Mouse (Mus musculus) heart, postnatal 0 days (tissue): ENCODE data around the gene Zfhx3. TPM values are rescaled to one million over a fixed set of nuclear protein-coding genes. Genes with fewer than 3 reads are reported as not detected.

Experiments used
- ATAC-seq: fragments of 200-750 bp; cut with Nextera tagmentation; 2 replicates; pipeline ENCODE4 v1.8.0; 2017; ENCODE audit warnings: low read depth, moderate number of reproducible peaks, moderate library complexity; ENCODE audit not compliant: insufficient read depth
- DNase-seq: peaks from one replicate; pipeline ENCODE4 v3.0.0-alpha.2; 2016; ENCODE audit warnings: low spot score
- H3K27ac ChIP-seq: fragments of 300-500 bp; sonication (generic); 2 replicates; pipeline ENCODE4 v1.5.1; 2014; ENCODE audit warnings: low read depth, mild to moderate bottlenecking
- H3K27me3 ChIP-seq: fragments of 300-500 bp; sonication (generic); 2 replicates; pipeline ENCODE4 v1.6.1; 2014; ENCODE audit warnings: low read length, mixed read lengths; ENCODE audit not compliant: control insufficient read depth, insufficient read depth
- H3K36me3 ChIP-seq: fragments of 300-500 bp; sonication (generic); replicated peaks from 2 replicates; pipeline ENCODE4 v1.6.1; 2014; ENCODE audit warnings: low read length, mixed read lengths; ENCODE audit not compliant: control insufficient read depth, insufficient read depth
- H3K4me1 ChIP-seq: fragments of 300-500 bp; sonication (generic); 2 replicates; pipeline ENCODE4 v1.6.1; 2014; ENCODE audit warnings: antibody characterized with exemption; ENCODE audit not compliant: control insufficient read depth, insufficient read depth
- H3K4me2 ChIP-seq: fragments of 300-500 bp; sonication (generic); 2 replicates; pipeline ENCODE4 v1.6.1; 2014; ENCODE audit warnings: low read depth, mild to moderate bottlenecking, low read length, moderate library complexity
- H3K4me3 ChIP-seq: fragments of 300-500 bp; sonication (generic); 2 replicates; pipeline ENCODE4 v1.5.1; 2014; ENCODE audit warnings: low read depth, low read length
- H3K9ac ChIP-seq: fragments of 300-500 bp; sonication (generic); replicated peaks from 2 replicates; pipeline ENCODE4 v1.6.1; 2014; ENCODE audit warnings: low read depth, low read length, mixed read lengths
- H3K9me3 ChIP-seq: fragments of 300-500 bp; sonication (generic); replicated peaks from 2 replicates; pipeline ENCODE4 v1.6.1; 2016; ENCODE audit warnings: low read length; ENCODE audit not compliant: control insufficient read depth
- CTCF ChIP-seq: IDR thresholded peaks from 2 replicates; pipeline ENCODE4 v1.5.1; 2016; ENCODE audit warnings: antibody characterized with exemption, control low read depth, low read depth
- EP300 ChIP-seq: IDR thresholded peaks from 2 replicates; pipeline ENCODE4 v1.6.1; 2016; ENCODE audit warnings: antibody characterized with exemption, low read depth
- WGBS: fragments of 180-500 bp; shearing (Covaris S2); extraction: QIAGEN DNeasy Blood & Tissue Kit; methylation state at CpG from one replicate; pipeline ENCODE4 v1.1.7; 2014; 5-methylcytosine and 5-hydroxymethylcytosine counted together
- polyA plus RNA-seq: library from polyadenylated mRNA; unstranded; fragments of >200 nt; fragmentation: Nextera tagmentation; extraction: Ambion mirVana; gene quantifications from 2 replicates; pipeline ENCODE4 v1.2.1, GENCODE M21; 2015
- total RNA-seq: library from RNA; depleted of rRNA; stranded (reverse); fragments of >200 nt; gene quantifications from 2 replicates; pipeline ENCODE4 v1.2.3, GENCODE M21; 2014; ENCODE audit warnings: low replicate concordance

The Zfhx3 gene
- total and polyA plus RNA-seq, 2 experiments from 2014 or later, result 2.0 to 2.5 TPM

GRCm38 (mm10) chr8:108309525-108310246 is 367.2 kb downstream of the Zfhx3 start:
- H3K4me3 ChIP-seq, result no peak overlapping the region
- no peak overlapping the region for H3K27ac ChIP-seq
- WGBS, result 71% methylated on average over 14 of the region's 14 CpGs
- DNase-seq, result no peak
- H3K27me3 ChIP-seq, result no peaks in the 10 kb centered on the region
- H3K9ac ChIP-seq, result no peak overlapping the region
- no peak overlapping the region for H3K4me2 ChIP-seq
- H3K9me3 ChIP-seq, result no peaks in the 10 kb centered on the region
- no peak for TF ChIP-seq EP300
- no peak for TF ChIP-seq CTCF
- no peaks in the 10 kb centered on the region for H3K36me3 ChIP-seq
- no peaks in the 10 kb centered on the region for H3K4me1 ChIP-seq
- no peak for ATAC-seq

DNA sequence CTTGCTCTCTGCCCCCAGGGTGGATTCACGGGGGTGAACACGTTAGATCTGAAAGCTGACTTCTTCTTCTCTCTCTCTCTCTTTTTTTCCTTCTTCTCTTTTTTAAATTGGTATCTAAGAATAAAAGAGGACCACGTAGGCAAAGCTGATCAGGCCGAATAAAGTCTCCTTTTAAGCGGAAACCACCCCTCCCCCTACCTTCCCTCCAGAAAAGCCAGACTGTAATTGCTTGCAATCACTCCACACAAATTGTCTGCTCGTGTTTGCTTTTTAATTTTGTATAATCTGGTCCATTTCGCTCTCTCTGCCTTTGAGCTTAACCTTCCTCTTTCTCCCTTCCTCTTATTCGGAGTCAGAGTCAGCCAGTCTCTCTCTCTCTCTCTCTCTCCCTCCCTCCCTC is 372.6 kb downstream of the Zfhx3 start:
- Histone ChIP-seq H3K4me2 (no peak overlapping the region), H3K27ac (no peak overlapping the region), H3K9ac (no peak overlapping the region), H3K27me3 (no peaks in the 10 kb centered on the region), H3K4me1 (no peaks in the 10 kb centered on the region), H3K4me3 (no peak overlapping the region), H3K36me3 (no peaks in the 10 kb centered on the region), H3K9me3 (no peaks in the 10 kb centered on the region)
- 50% methylated on average over 8 of the region's 8 CpGs for WGBS
- ATAC-seq (no peak), DNase-seq (no peak)
- no peak for TF ChIP-seq EP300

- no peak overlapping the region for H3K9ac ChIP-seq
- WGBS, result 65% methylated on average over 4 of the region's 4 CpGs
- no peak overlapping the region for H3K27ac ChIP-seq
- no peak overlapping the region for H3K4me2 ChIP-seq
- H3K27me3 ChIP-seq, result no peaks in the 10 kb centered on the region
- no peak for TF ChIP-seq EP300
- TF ChIP-seq CTCF, result no peak
- H3K4me1 ChIP-seq, result no peaks in the 10 kb centered on the region
- no peaks in the 10 kb centered on the region for H3K9me3 ChIP-seq
- no peak overlapping the region for H3K4me3 ChIP-seq
- no peak for DNase-seq
- no peaks in the 10 kb centered on the region for H3K36me3 ChIP-seq
- no peak for ATAC-seq
These were observed 375.2 kb downstream of the Zfhx3 start for GRCm38 (mm10) chr8:108317532-108318093.

GRCm38 (mm10) chr8:108327711-108328110 is 385.3 kb downstream of the Zfhx3 start:
- ATAC-seq (no peak), DNase-seq (no peak)
- no peak for TF ChIP-seq EP300
- TF ChIP-seq CTCF, result no peak

DNA sequence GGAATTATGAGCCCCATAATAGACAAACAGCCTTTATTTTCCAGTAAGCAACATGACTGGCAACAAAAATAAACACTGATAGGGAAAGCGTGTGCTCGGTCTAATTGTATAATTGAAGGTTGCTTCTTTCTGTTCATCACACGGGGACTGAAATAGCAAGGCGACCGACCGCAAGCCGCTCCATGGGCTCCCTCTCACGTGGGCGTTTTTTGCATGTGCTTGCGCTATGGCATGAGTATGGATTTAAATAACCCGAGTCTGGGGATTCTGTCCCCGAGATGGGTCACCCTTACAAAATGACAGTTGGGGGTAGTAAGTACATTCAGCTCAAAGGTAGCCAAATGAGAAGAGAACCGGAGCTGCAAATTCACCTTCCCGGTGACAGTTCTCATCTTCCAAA is 405.9 kb downstream of the Zfhx3 start:
- Histone ChIP-seq H3K27me3 (no peaks in the 10 kb centered on the region), H3K27ac (no peak overlapping the region), H3K36me3 (no peaks in the 10 kb centered on the region), H3K4me2 (no peak overlapping the region), H3K9ac (no peak overlapping the region), H3K4me3 (no peak overlapping the region), H3K4me1 (no peaks in the 10 kb centered on the region), H3K9me3 (no peaks in the 10 kb centered on the region)
- DNase-seq (no peak), ATAC-seq (no peak)
- TF ChIP-seq CTCF (no peak), EP300 (no peak)
- 52% methylated on average over 14 of the region's 14 CpGs for WGBS

More at GRCm38 (mm10) chr8:108327711-108328110, 385.3 kb downstream of the Zfhx3 start:
- Histone ChIP-seq H3K9me3 (no peaks in the 10 kb centered on the region), H3K4me3 (no peak overlapping the region), H3K27ac (no peak overlapping the region), H3K9ac (no peak overlapping the region), H3K36me3 (no peaks in the 10 kb centered on the region), H3K27me3 (no peaks in the 10 kb centered on the region), H3K4me1 (no peaks in the 10 kb centered on the region), H3K4me2 (no peak overlapping the region)
- WGBS, result 57% methylated on average over 2 of the region's 2 CpGs

GRCm38 (mm10) chr8:108348776-108349175 is 406.3 kb downstream of the Zfhx3 start:
- H3K9me3 ChIP-seq, result no peaks in the 10 kb centered on the region
- no peaks in the 10 kb centered on the region for H3K36me3 ChIP-seq
- no peak for ATAC-seq
- DNase-seq, result no peak
- no peaks in the 10 kb centered on the region for H3K27me3 ChIP-seq
- 19% methylated on average over 4 of the region's 4 CpGs for WGBS
- no peaks in the 10 kb centered on the region for H3K4me1 ChIP-seq
- no peak overlapping the region for H3K4me2 ChIP-seq
- no peak overlapping the region for H3K27ac ChIP-seq
- no peak overlapping the region for H3K4me3 ChIP-seq
- no peak overlapping the region for H3K9ac ChIP-seq
- TF ChIP-seq EP300 (no peak), CTCF (no peak)
